Mouse (Mus musculus): ENCODE measurements around the gene Naaladl1.
"Not testable (repeated sequence)": the region's sequence is repeated elsewhere in the genome, so short reads cannot be mapped to it uniquely, and the experiment has no call there.

Gene Naaladl1

GRCm38 (mm10) chr19:6127760-6128341, 22.3 kb downstream of the Naaladl1 start, which contains the start of gene Snx15:
TSS of gene Snx15 (minus strand) at chr19:6128304.
- DNase-seq (ENCODE audit: extremely low read depth, low read depth, low spot score), result peak; percentile 88

GRCm38 (mm10) chr19:6130414-6131128, 25.0 kb downstream of the Naaladl1 start:
- DNase-seq (ENCODE audit: extremely low read depth, low read depth, low spot score), result not testable (repeated sequence)

GRCm38 (mm10) chr19:6132171-6132827, 26.7 kb downstream of the Naaladl1 start:
- no peak for DNase-seq (ENCODE audit: extremely low read depth, low read depth, low spot score)

- not testable (repeated sequence) for DNase-seq (ENCODE audit: extremely low read depth, low read depth, low spot score)
Observed at GRCm38 (mm10) chr19:6133197-6133596, 27.6 kb downstream of the Naaladl1 start.

GRCm38 (mm10) chr19:6136397-6136796, 30.8 kb downstream of the Naaladl1 start:
- no peak for DNase-seq (ENCODE audit: extremely low read depth, low read depth, low spot score)

- no peak for DNase-seq (ENCODE audit: extremely low read depth, low read depth, low spot score)
Observed at GRCm38 (mm10) chr19:6139701-6140100, 34.1 kb downstream of the Naaladl1 start.

- DNase-seq (ENCODE audit: extremely low read depth, low read depth, low spot score), result no peak
Observed at GRCm38 (mm10) chr19:6140374-6140677, 34.7 kb downstream of the Naaladl1 start.

- DNase-seq (ENCODE audit: extremely low read depth, low read depth, low spot score), result no peak
Observed at GRCm38 (mm10) chr19:6140678-6141393, 35.3 kb downstream of the Naaladl1 start, which contains the start of gene Batf2. TSS of gene Batf2 (plus strand) at chr19:6140983.

- DNase-seq (ENCODE audit: extremely low read depth, low read depth, low spot score), result no peak
Observed at GRCm38 (mm10) chr19:6141394-6141749, 35.8 kb downstream of the Naaladl1 start, which contains the start of gene Arl2. TSS of gene Arl2 (minus strand) at chr19:6141548.

- no peak for DNase-seq (ENCODE audit: extremely low read depth, low read depth, low spot score)
Observed at GRCm38 (mm10) chr19:6144842-6145241, 39.3 kb downstream of the Naaladl1 start.

- DNase-seq (ENCODE audit: extremely low read depth, low read depth, low spot score), result no peak
Observed at GRCm38 (mm10) chr19:6155174-6155573, 49.6 kb downstream of the Naaladl1 start.

GRCm38 (mm10) chr19:6156372-6156771, 50.8 kb downstream of the Naaladl1 start:
- DNase-seq (ENCODE audit: extremely low read depth, low read depth, low spot score), result no peak

GRCm38 (mm10) chr19:6157220-6157619, 51.6 kb downstream of the Naaladl1 start:
- DNase-seq (ENCODE audit: extremely low read depth, low read depth, low spot score), result no peak

- no peak for DNase-seq (ENCODE audit: extremely low read depth, low read depth, low spot score)
Observed at GRCm38 (mm10) chr19:6163872-6164547, 58.4 kb downstream of the Naaladl1 start.

All from fat pad, adult 2 months (tissue).